Mouse (Mus musculus) heart, postnatal 4 days (tissue): ENCODE results near the gene Gnpnat1. TPM values are rescaled to one million over a fixed set of nuclear protein-coding genes. Genes with fewer than 3 reads are reported as not detected.
"Not testable (repeated sequence)": the region's sequence is repeated elsewhere in the genome, so short reads cannot be mapped to it uniquely, and the experiment has no call there.

Experiments used
- DNase-seq: peaks from one replicate; pipeline ENCODE4 v3.0.0; 2021
- total RNA-seq, 2 experiments: library from RNA; stranded (reverse); gene quantifications; 2 replicates each; pipeline ENCODE4 v1.2.3; 2021

The Gnpnat1 gene
- 10 to 100 TPM; 11.3 to 15.5 TPM for total RNA-seq

DNA sequence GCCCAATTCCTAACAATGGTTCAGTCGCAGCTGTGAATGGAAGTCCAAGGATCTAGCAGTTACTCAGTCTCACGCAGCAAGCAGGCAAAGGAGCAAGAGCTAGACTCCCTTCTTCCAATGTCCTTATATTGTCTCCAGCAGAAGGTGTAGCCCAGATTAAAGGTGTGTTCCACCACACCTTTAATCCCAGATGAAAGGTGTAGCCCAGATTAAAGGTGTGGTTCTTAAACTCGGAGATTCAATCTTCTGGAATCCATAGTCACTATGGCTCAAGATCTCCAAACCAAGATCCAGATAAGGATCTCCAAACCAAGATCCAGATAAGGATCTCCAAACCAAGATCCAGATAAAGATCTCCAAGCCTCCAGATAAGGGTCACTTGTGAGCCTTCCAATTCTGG lies at the start of gene Gnpnat1:
Gene Gnpnat1, minus strand, starts transcription at position 101 of the 400 bp plus-strand sequence.
- not testable (repeated sequence) for DNase-seq

DNA sequence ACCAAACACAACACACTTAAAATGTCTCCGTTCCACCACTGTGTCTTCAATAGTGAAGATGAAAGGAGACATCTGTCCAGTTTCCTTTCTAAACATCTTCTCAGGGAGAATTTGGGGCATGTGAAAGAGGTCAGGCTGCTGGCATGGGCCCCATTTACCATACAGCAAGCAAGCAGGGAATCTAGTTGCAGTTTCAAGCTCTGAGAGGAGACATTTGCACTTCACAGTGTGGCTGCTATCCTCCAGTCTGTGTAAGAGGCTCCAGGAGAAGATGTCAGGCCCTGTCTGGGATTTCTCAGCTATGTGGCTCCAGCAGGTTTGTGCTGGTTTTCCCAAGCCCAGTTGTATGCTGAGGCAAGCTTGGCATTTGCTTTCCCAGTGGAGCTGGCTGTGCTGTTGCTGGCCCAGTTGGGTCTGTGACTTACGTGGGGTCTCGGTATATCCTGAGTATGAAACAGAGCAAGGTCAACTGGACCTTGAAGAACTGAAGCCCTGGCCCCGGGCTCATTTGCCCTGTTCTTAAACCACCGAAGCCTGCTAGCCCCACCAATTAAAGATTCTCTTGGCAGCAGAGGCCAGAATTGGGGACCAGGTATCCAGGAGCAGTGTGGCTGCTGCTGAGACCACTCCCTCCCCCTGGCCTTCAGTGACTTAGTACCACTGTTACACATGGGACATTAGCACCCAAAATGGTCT lies 49.0 kb upstream of the Gnpnat1 start:
- no peak for DNase-seq

DNA sequence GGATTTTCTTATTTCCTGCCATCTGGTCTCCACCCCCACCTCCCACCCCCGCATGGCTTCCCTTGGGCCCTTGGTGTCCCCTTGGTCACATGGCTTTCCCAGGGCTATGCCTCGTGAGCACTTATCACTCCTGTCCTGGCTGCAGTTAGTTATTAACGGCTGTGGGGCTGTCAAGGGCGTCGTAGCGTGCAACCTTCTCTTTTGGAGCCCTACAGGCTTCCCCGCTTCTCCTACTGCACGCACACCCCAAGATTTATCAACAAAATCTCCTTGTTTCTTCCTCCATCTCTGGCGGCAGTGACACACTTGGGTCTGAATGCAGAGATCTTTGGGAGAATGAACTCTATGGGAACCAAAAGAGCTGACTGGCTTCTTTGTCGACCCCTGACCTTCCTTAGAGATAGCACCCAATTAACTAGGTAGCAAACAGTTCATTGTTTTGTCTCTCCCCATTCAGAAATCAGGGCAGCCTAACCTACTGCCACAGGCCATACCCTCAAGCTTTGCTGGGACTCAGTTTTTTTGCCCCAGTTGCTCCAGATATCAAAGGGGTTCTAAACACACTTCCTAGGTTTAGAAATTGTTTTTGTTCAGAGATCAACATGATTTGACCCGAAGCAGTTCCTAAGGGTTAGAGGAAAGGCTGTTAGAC lies 48.3 kb upstream of the Gnpnat1 start:
- DNase-seq = peak; percentile 63

DNA sequence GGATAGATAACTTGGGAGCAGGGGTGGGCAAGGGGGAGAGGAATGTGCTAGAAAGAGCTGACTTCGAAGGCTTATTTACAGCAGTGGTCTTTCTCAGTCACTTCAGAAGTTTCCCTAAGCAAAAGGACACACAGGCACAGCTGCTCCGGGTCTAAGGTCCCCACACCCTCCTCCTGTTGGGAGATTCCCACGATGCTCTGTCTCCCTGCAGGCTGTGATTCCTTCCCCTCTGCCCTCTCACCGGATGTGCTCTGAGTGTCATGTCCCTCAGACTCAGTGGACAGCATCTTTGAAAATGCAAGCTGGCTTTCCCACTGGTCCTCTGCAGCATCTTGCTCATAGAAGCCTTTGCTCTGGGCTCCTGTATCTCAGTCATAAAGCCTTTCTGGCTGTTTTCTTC lies 47.4 kb upstream of the Gnpnat1 start:
- DNase-seq = no peak

DNA sequence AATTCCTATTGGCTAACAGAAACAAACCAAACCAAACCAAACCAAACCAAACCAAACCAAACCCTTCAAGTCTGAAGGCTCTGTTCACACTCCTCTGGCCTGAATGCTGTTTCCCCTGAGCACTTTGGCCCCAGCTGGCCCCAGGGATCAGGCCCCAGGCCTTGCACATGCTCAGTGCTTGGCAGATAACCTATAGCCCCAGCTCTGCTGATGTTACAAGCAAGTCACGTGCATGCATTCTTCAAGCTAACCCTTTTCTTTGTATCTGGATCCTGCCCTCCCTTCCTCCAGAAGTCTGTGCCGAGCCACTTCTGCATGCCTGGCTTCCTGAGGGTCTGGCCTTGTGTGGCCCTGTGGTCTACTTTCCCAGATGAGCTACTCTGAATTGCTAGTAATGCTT lies 46.4 kb upstream of the Gnpnat1 start:
- DNase-seq = no peak

DNA sequence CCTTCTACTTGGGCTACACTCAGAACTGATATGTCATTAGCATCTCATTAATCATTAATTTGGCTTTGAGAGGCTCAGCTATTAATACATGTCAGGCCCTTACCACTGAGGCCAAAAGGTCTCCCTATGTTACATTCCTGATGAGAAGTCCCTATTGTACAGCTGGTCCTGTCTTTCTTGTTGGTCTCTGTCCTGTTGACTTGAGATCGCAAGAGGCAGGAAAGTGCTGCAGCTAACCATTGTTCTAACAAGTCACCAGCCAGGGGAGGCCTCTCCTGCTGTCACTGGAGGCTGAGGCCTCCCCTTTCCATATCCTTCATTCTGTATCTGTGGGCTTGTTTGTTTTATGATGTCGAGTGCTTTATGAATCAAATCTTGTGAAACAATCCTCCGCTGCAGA lies 42.1 kb upstream of the Gnpnat1 start:
- no peak for DNase-seq

DNA sequence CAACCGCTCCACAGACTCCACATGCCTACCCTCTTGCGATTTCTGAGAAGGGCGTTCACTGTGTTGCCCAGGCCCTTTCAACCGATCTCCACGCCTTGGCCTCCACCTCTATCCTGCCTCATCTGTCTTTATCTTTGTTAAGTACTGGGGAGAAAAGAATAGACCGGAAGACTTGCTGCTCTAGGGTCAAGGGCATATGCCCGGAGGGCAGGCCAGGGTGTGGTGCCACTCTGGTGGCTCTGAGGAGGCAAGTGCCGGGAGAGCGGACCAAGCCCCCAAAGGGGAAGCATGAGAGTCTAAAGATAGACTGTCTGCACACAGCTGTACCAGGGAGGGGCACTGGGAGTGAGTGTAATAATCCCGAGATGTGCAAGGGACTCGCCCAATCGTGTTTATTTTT lies 40.7 kb upstream of the Gnpnat1 start:
- peak; percentile 54 for DNase-seq

DNA sequence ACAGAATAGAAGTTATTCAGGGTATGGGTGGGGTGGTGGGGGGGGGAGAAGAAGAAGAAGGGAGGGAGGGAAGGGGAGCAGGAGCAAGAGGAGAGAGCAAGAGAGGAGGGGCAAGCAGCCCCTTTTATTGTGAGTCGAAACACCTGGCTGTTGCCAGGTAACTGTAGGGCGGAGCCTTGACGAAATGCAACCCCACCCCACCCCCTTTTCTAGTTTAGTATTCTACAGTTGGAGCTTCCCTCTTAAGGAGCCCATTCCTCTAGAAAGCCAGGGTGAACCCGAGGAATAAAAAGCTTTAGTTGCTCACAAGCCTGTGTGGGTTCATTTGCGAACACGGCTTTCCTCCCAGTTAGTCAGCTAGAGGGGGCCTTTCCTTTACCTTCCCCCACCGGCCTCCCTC lies 40.2 kb upstream of the Gnpnat1 start:
- DNase-seq = no peak

DNA sequence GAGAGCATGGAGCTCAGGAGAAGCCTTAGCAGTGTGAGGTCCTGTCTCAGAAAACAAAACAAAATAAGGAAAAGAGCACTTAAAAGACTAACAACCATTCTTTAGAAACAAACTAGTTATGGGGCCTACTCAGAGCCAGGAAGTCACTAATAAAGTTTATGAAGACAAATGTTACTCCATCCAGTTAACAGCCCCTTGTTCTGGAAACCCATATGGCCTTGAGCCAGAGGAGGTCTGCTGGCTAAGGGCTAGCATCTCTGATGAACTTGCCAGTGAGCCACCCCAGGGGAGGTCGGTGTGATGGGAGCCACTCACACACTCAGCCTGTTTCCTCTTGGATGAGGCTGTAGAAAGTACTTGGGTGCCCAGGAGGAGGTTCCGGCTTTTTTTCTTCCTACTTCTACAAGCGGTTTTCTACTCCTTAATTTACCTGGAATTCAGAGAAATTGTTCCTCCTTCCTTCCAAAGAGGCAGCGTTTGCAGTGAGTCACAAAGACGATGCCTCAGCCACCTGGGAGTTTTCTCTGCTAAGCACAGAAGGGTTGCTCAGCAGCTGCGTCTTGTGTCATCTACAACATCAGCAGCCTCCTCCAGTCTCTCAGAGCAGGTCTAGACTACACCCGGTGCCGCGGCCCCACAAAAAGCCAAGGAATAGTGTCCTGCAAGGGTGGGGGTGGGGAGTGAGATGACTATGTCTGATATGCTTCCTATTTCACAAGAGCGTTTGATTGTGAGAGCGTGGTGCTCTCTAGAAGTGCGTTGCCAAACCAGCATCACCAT lies 38.3 kb upstream of the Gnpnat1 start:
- no peak for DNase-seq

DNA sequence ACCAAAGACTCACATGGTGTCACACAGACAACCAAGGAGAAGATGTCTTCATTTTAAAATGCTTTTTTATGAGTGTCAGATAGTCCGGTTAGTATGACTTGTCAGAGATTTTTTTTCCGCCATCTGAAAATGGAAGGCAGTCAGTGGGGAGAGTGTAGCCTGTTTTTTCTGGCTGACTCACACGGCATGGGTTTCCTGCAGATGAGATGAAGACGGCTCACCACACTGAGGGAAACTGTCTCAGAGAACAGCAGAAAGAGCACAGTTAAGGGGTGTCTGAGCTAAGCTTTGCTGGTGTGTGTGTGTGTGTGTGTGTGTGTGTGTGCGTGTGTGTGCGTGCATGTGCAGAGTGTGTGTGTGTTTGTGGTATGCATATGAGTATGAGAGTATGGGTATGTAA lies 36.6 kb upstream of the Gnpnat1 start:
- no peak for DNase-seq

DNA sequence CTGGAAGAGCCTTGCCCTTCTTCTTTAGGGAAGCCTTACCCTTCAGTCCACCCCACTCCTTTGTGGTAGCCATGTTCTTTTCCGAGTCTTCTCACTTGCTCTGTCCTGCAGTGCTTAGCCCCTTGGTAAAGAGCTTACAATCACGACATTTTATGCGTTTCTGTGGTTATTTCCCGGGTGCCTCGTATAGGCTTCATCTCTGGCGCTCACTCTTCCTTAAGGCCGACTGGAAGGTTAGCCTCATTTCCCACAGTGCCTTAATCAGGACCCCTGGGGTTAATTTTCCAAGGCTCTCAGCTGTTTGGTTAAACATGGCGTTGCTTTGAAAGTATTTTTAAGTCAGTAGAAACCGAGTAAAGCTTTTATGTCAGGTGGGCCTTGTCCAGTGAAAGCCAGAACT lies 34.7 kb upstream of the Gnpnat1 start:
- no peak for DNase-seq

DNA sequence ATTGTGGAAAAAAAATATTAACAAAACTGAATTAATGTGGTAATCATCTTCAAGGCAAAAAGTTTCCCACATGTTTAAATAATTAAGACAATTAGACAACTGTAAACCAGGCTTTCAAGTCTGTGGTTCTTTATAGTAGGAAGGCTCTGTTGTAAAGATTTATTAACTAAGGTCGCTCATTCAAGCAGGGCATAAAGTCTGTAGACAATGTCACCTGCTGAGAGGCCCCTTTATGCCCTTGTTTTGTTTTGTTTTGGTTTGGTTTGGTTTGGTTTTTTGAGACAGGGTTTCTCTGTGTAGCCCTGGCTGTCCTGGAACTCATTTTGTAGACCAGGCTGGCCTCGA lies 34.2 kb upstream of the Gnpnat1 start:
- no peak for DNase-seq

DNA sequence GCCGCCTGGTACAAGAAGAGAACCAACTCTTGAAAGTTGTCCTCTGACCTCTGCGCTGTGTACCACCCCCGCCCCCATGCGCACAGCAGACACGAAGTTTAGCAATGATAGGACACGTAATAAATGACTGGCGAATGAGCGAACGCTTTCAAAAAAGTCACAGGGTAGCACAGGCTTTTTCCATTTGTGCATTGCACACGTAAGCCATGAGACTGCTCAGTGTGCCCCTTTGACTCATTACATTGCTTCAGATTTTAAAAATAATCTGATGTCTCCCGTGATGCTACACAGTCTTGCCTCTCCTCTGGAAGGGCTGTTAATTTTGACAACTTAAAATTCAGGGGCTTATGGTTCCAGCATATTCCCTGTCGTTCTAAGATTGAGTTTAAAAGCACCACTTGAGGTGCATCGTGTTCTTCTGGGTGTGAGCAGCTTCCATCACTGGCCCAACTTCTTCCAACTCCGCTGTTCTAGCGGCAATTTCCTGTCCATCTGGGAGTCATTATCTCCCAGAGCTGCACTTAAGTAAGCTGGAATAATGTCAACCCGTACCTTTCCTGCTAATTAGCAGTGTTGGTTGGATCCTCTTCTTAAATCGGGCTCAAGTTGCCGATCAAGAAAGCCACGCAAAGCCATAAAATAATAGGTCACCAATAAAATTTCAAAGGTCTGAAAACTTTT lies 33.7 kb upstream of the Gnpnat1 start:
- DNase-seq = no peak

DNA sequence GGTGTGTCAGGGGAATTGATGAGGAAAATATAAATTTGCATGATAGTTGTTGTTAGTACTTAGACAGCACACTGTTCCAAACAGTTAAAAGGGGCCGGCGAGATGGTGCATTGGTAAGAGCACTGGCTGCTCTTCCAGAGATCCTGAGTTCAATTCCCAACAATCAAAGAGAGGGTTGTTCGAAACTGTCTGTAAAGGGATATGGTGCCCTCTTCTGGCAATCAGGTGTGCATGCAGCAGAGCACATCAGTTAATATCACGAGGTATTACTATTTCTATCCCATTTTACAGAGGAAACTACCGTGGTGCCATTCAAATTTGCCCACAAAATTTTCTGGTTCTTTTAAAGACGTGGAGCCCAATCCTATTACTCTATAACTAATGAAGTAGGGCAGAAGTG lies 29.5 kb upstream of the Gnpnat1 start:
- no peak for DNase-seq

DNA sequence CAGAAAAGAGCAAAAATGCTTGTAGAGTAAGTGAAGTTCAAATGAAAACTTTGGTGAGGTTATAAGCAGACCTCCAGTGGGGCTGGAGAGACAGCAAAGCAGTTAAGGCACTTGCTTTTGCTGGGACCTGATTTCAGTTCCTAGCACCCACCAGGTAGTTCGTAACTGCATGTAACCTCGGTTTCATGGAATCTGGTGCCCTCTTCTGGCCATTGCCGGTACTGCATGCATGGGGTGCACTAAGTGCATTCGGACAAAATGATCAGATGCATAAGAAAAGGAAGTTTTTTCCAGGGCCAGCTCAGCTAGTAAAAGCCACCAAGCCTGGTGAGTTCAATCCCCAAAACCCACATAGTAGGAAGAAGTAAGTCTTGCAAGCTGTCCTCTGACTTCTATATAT lies 27.3 kb upstream of the Gnpnat1 start:
- no peak for DNase-seq

DNA sequence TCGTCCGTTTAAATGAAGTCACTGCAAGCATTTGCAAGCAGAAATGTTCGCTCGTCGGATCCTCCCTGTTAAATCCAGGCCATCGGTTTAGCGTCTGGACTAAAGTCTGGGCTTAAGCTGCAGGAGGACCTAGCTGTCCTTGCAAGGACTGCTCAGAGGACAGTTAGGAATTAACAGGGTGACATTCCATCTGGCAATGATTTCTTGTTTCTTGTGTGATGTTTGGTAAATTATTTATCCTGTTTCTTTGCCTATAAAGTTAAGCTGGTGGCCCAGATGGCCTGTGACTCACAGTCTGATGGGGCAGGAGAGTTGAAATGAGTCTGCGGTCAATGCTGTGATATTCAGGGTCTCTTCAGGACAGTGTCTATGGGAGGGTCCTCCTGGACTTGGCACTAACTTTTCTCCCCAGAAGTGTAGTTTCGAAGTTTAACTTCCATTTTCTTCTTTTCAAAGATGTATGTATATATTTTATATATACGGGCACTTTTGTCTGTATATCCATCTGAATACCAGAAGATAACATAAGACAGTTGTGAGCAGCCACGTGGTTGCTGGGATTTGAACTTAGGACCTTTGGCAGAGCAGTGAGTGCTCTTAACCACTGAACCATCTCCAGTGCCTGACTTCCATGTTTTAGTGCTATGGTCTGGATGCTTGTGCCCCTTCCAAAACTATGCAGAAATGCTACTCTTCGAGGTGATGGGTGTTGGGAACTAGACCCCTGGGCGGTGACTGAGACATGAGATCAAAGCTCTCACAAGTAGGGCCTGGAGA lies 25.5 kb upstream of the Gnpnat1 start:
- DNase-seq = no peak

DNA sequence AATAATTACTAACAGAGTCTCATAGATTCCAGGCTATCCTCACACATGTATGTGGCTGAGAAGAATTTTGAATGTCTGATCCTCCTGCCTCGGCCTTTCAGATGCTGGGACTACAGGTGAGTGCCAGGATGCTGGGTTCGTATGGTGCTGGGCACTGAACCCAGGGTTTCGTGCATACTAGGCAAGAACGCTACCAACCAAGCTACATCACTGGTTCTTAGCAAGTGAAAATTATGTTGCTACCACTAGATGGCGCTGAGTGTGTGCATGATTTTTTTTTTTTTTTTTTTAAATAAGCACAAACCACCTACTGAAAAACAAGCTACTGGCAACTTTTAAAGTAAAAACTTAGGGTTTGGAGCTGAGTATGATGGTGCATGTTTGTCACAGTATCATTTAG lies 18.5 kb upstream of the Gnpnat1 start:
- peak; percentile 46 for DNase-seq

DNA sequence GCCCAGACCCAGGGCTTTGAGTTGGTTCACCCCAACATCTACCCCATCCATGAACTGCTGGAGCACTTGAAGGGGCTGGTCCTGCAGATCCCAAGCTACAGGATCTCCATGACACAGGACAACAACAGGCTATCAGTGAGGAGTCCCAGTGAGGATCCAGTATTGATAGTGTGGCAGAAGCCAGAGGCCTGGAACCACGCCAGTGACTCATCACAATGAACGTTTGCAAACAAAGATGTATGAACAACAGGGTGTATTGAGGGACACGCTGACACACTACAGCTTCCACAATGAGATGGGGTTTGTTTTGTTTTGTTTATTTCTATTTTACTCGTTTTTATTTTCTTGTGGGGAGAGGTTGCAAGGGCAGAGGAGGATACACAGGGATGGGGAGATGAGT lies 17.7 kb upstream of the Gnpnat1 start:
- DNase-seq = no peak

DNA sequence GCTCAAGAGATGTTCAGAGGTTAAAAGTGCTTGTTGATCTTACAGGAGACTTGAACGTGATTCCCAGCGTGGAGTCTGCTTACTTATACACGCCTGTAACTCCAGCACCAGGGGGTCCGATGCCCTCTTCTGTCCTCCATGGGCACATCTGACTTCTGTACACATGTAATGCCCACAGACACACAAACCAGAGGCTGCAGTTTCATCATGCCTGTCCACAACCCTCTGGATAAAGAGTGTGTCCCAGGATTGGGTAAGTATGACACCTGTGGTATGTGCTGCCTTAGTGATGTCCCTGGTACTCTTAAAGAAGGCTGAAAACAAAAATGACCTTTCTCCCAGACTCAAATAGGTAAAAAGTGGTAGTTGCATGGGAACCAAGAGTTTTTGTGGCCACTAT lies 14.6 kb upstream of the Gnpnat1 start:
- DNase-seq = no peak

DNA sequence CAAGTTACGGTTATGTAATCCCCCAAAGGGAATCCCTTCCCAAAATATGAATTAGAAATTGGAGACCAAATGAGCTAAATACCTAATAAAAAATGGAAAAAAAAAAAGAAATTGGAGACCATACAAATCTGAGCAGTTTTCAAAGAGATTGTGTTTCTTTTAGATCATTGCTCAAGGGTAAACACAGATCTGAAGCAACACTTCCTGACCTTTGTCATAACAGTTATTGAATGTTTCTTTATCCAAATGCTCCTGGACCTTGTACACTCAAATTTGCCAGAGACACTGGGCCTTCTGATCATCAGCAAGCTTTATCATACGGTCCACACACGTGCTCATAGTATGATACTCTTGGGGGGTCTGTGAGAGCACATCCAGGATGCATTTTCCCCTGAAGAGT lies 13.8 kb upstream of the Gnpnat1 start:
- DNase-seq = no peak

DNA sequence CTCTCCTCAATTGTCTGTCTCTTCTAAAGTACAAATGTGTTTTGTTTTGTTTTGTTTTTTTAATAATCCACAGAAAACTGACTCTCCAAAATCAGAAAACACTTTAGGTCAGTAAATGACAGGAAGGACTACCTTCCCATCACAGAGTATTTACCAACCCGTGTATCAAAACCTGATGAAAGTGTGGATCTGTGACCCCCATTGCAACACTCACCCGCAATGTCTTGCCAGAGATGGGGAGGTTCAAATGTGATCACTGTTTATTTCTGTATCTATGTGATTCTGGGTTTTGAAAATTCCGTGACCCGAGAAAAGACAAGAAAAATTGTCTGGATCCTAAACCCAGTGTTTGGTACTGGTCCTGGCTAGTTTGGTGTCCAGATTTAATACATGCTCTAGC lies 11.6 kb upstream of the Gnpnat1 start:
- DNase-seq = no peak

DNA sequence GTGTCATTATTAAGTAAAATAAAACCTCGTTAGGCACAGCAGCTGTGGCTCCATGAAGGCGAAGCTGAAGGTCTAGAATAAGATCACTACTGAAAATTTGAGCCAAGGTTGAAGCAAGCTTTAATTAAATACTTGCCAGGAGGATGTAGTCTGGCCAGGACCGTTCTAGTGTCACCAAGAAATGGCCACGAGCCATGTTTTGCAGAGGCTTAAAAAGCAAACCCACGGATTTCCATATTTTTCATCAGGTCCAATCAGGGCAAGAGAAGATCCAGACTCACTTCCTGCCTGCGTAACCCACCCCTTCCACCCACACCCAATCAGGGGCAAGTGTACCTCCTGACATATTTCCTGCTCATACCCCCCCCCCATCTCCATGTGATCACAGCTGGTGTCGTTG lies 1.1 kb downstream of the Gnpnat1 start:
- DNase-seq = no peak

DNA sequence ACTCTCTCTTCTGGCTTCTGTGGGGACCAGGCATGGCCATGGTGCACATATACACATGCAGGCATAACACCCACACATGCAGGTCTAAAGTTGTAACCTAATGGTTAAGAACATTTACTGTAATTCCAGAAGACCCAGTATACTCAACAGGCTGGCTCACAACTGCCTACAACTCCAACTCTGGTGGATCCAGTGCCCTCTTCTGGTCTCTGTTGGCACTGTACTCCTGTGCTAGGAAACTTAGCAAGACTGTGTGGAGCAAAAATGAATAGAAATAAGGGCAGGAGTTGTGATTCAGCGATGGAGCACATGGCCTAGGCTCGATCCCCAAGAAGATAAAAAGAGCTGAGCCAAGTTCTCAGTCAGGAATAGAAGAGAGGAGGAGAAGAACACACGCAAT lies 4.9 kb downstream of the Gnpnat1 start:
- DNase-seq = no peak
